Mouse (Mus musculus): ENCODE measurements at regions not wholly inside any gene's neighbourhood (a gene's known extent, or its start where the extent isn't known, plus 50 kb on each side); places are given as distances from the start of the nearest gene placed in this dataset.
A peak's percentile ranks its signal among the peaks of the same experiment; 100 is the strongest.

- no peak overlapping the region for H3K4me3 ChIP-seq (ENCODE audit: low read depth, low read length)
Measured at GRCm38 (mm10) chr3:138609749-138610148, 83.8 kb downstream of the Eif4e start.

GRCm38 (mm10) chr3:138612884-138613653 lies 87.1 kb downstream of the Eif4e start:
- WGBS = 57% methylated on average over 9 of the region's 9 CpGs
- peak; percentile 88 for ATAC-seq (ENCODE audit: low read depth)
- no peak overlapping the region for H3K4me3 ChIP-seq (ENCODE audit: low read depth, low read length)

More at GRCm38 (mm10) chr3:138609749-138610148, 83.8 kb downstream of the Eif4e start:
- Histone ChIP-seq H3K9ac (ENCODE audit: low read depth, low read length) (no peak overlapping the region), H3K27me3 (replicated peaks; ENCODE audit: control insufficient read depth, insufficient read depth, low read length) (no peaks in the 10 kb centered on the region), H3K4me1 (ENCODE audit: control insufficient read depth, insufficient read depth, low read length) (no peaks in the 10 kb centered on the region; the same call in 1 of the 2 replicates), H3K36me3 (ENCODE audit: control insufficient read depth, insufficient read depth, low read length) (no peaks in the 10 kb centered on the region), H3K9me3 (ENCODE audit: control insufficient read depth, low read length) (no peaks in the 10 kb centered on the region), H3K27ac (replicated peaks; ENCODE audit: low read depth, low read length) (no peak overlapping the region), H3K4me2 (ENCODE audit: low read depth, low read length) (no peak overlapping the region)
- ATAC-seq (ENCODE audit: low read depth) (no peak), DNase-seq (ENCODE audit: low spot score) (no peak)
- 33% methylated on average over 1 of the region's 1 CpGs for WGBS

DNA sequence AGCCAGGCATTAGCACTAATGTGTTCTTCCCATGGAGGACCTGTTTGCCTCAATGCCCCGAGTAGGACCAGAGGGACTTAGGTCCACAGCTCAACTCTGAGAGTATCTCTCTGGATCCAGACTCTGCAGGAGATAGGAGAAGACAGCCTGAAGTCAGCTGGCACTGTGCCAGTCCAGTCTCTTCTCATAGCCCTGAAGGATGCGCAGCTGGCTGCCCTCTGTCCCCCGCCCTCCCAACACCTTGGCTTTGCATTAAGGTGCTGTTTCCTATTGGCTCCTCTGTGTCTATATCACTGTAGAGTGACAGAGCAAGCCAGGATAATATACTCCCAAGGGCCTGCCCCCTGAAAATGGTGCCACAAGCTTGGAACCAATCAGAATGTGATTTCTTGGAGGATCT lies 87.7 kb downstream of the Eif4e start:
- Histone ChIP-seq H3K27me3 (replicated peaks; ENCODE audit: control insufficient read depth, insufficient read depth, low read length) (no peaks in the 10 kb centered on the region), H3K36me3 (ENCODE audit: control insufficient read depth, insufficient read depth, low read length) (no peaks in the 10 kb centered on the region), H3K4me2 (ENCODE audit: low read depth, low read length) (no peak overlapping the region), H3K9me3 (ENCODE audit: control insufficient read depth, low read length) (no peaks in the 10 kb centered on the region), H3K27ac (replicated peaks; ENCODE audit: low read depth, low read length) (no peak overlapping the region), H3K4me3 (ENCODE audit: low read depth, low read length) (no peak overlapping the region), H3K4me1 (ENCODE audit: control insufficient read depth, insufficient read depth, low read length) (no peaks in the 10 kb centered on the region; the same call in 1 of the 2 replicates), H3K9ac (ENCODE audit: low read depth, low read length) (no peak overlapping the region)
- ATAC-seq (ENCODE audit: low read depth) (peak; percentile 32), DNase-seq (ENCODE audit: low spot score) (no peak)
- 82% methylated on average over 3 of the region's 3 CpGs for WGBS

More at GRCm38 (mm10) chr3:138612884-138613653, 87.1 kb downstream of the Eif4e start:
- Histone ChIP-seq H3K9me3 (ENCODE audit: control insufficient read depth, low read length) (no peaks in the 10 kb centered on the region), H3K27ac (replicated peaks; ENCODE audit: low read depth, low read length) (no peak overlapping the region), H3K4me2 (ENCODE audit: low read depth, low read length) (no peak overlapping the region), H3K36me3 (ENCODE audit: control insufficient read depth, insufficient read depth, low read length) (no peaks in the 10 kb centered on the region), H3K27me3 (replicated peaks; ENCODE audit: control insufficient read depth, insufficient read depth, low read length) (no peaks in the 10 kb centered on the region), H3K4me1 (ENCODE audit: control insufficient read depth, insufficient read depth, low read length) (no peaks in the 10 kb centered on the region; the same call in 1 of the 2 replicates), H3K9ac (ENCODE audit: low read depth, low read length) (no peak overlapping the region)
- DNase-seq (ENCODE audit: low spot score) = peak; percentile 62

- Histone ChIP-seq H3K36me3 (ENCODE audit: control insufficient read depth, insufficient read depth, low read length) (no peaks in the 10 kb centered on the region), H3K27me3 (replicated peaks; ENCODE audit: control insufficient read depth, insufficient read depth, low read length) (no peaks in the 10 kb centered on the region)
- DNase-seq (ENCODE audit: low spot score) = no peak
Measured at GRCm38 (mm10) chr3:138614899-138615298, 88.9 kb downstream of the Eif4e start.

DNA sequence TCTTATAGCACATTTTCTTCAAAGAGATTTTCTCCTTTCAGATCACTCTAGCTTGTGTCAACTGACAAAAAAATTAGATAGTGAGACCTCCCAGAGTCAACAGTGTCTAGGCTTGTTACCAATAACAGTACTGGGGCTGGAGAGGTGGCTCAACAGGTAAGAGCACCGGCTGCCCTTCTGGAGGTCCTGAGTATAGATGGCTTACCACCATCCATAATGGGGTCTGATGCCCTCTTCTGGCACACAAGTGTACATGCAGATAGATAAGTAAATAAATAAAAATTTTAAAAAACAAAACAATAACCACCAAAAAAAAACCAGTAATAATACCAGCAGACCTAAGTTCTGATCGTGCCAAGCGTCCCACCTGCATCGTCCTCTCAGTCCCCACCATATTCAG lies 94.3 kb downstream of the Eif4e start:
- no peak for ATAC-seq (ENCODE audit: low read depth)
- WGBS = 80% methylated on average over 4 of the region's 4 CpGs

More at GRCm38 (mm10) chr3:138614899-138615298, 88.9 kb downstream of the Eif4e start:
- H3K4me3 ChIP-seq (ENCODE audit: low read depth, low read length) = no peak overlapping the region
- no peaks in the 10 kb centered on the region; the same call in 1 of the 2 replicates for H3K4me1 ChIP-seq (ENCODE audit: control insufficient read depth, insufficient read depth, low read length)
- ATAC-seq (ENCODE audit: low read depth) = no peak
- H3K4me2 ChIP-seq (ENCODE audit: low read depth, low read length) = no peak overlapping the region
- H3K9ac ChIP-seq (ENCODE audit: low read depth, low read length) = no peak overlapping the region
- H3K27ac ChIP-seq (replicated peaks; ENCODE audit: low read depth, low read length) = no peak overlapping the region
- H3K9me3 ChIP-seq (ENCODE audit: control insufficient read depth, low read length) = no peaks in the 10 kb centered on the region
- 85% methylated on average over 2 of the region's 2 CpGs for WGBS

DNA sequence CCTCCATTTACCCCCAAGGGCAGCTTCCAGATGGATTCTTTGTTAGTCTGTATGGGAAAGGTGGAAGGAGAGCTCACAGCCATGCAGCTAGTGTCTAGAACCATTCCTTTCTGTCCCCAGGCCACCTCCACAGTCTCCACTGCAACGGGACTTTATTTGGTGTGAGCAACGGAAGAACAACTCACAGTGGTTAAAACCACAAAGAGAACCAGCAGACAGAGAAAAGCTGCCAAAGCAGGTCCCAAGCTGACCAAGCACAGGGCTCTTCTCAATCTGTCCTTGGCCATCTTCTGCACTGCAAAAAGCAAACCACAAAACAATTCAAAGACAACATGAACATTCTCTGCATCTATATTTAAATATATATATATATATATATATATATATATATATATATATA lies 98.1 kb downstream of the Eif4e start:
- ATAC-seq (ENCODE audit: low read depth) = no peak
- DNase-seq (ENCODE audit: low spot score) = no peak
- Histone ChIP-seq H3K9ac (ENCODE audit: low read depth, low read length) (no peak overlapping the region), H3K4me3 (ENCODE audit: low read depth, low read length) (no peak overlapping the region), H3K9me3 (ENCODE audit: control insufficient read depth, low read length) (no peaks in the 10 kb centered on the region), H3K36me3 (ENCODE audit: control insufficient read depth, insufficient read depth, low read length) (no peaks in the 10 kb centered on the region), H3K4me2 (ENCODE audit: low read depth, low read length) (no peak overlapping the region), H3K4me1 (ENCODE audit: control insufficient read depth, insufficient read depth, low read length) (no peaks in the 10 kb centered on the region), H3K27ac (replicated peaks; ENCODE audit: low read depth, low read length) (no peak overlapping the region), H3K27me3 (replicated peaks; ENCODE audit: control insufficient read depth, insufficient read depth, low read length) (no peaks in the 10 kb centered on the region)
- WGBS = 69% methylated on average over 2 of the region's 2 CpGs

More for the DNA sequence above, 94.3 kb downstream of the Eif4e start:
- Histone ChIP-seq H3K4me2 (ENCODE audit: low read depth, low read length) (no peak overlapping the region), H3K27ac (replicated peaks; ENCODE audit: low read depth, low read length) (no peak overlapping the region), H3K9me3 (ENCODE audit: control insufficient read depth, low read length) (no peaks in the 10 kb centered on the region), H3K9ac (ENCODE audit: low read depth, low read length) (no peak overlapping the region), H3K4me1 (ENCODE audit: control insufficient read depth, insufficient read depth, low read length) (no peaks in the 10 kb centered on the region), H3K4me3 (ENCODE audit: low read depth, low read length) (no peak overlapping the region), H3K36me3 (ENCODE audit: control insufficient read depth, insufficient read depth, low read length) (no peaks in the 10 kb centered on the region), H3K27me3 (replicated peaks; ENCODE audit: control insufficient read depth, insufficient read depth, low read length) (no peaks in the 10 kb centered on the region)
- no peak for DNase-seq (ENCODE audit: low spot score)

GRCm38 (mm10) chr3:138626230-138626629 lies 100.3 kb downstream of the Eif4e start:
- H3K4me3 ChIP-seq (ENCODE audit: low read depth, low read length) = no peak overlapping the region
- H3K36me3 ChIP-seq (ENCODE audit: control insufficient read depth, insufficient read depth, low read length) = no peaks in the 10 kb centered on the region
- no peaks in the 10 kb centered on the region for H3K27me3 ChIP-seq (replicated peaks; ENCODE audit: control insufficient read depth, insufficient read depth, low read length)
- DNase-seq (ENCODE audit: low spot score) = no peak
- no peak overlapping the region for H3K27ac ChIP-seq (replicated peaks; ENCODE audit: low read depth, low read length)
- no peaks in the 10 kb centered on the region for H3K4me1 ChIP-seq (ENCODE audit: control insufficient read depth, insufficient read depth, low read length)
- H3K9ac ChIP-seq (ENCODE audit: low read depth, low read length) = no peak overlapping the region
- ATAC-seq (ENCODE audit: low read depth) = no peak
- H3K9me3 ChIP-seq (ENCODE audit: control insufficient read depth, low read length) = no peaks in the 10 kb centered on the region
- no peak overlapping the region for H3K4me2 ChIP-seq (ENCODE audit: low read depth, low read length)
- WGBS = 85% methylated on average over 4 of the region's 4 CpGs

DNA sequence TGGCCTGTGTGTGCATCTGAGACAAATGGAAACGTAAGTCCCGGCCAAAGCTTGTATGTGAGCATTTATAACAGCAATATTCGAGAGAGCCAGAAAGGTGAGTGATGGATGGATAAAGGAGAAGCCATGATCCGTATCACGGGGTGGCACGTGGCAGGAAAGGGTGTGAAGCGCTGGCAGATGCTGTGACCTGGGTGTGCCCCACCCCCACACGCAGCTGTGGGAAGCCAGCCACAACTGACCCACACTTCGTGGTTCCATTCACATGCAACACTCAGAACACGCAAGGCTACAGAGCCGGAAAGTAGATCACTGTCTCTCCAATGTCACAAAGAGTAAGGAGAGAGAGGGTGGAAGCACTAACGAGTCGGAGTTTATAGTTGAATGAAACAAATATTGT lies 104.3 kb downstream of the Eif4e start:
- H3K36me3 ChIP-seq (ENCODE audit: control insufficient read depth, insufficient read depth, low read length) = no peaks in the 10 kb centered on the region
- WGBS = 88% methylated on average over 13 of the region's 13 CpGs
- H3K27ac ChIP-seq (replicated peaks; ENCODE audit: low read depth, low read length) = no peak overlapping the region
- no peak overlapping the region for H3K4me3 ChIP-seq (ENCODE audit: low read depth, low read length)
- H3K9ac ChIP-seq (ENCODE audit: low read depth, low read length) = no peak overlapping the region
- ATAC-seq (ENCODE audit: low read depth) = no peak
- no peaks in the 10 kb centered on the region for H3K27me3 ChIP-seq (replicated peaks; ENCODE audit: control insufficient read depth, insufficient read depth, low read length)
- H3K4me1 ChIP-seq (ENCODE audit: control insufficient read depth, insufficient read depth, low read length) = no peaks in the 10 kb centered on the region
- no peak for DNase-seq (ENCODE audit: low spot score)
- no peaks in the 10 kb centered on the region for H3K9me3 ChIP-seq (ENCODE audit: control insufficient read depth, low read length)
- no peak overlapping the region for H3K4me2 ChIP-seq (ENCODE audit: low read depth, low read length)

DNA sequence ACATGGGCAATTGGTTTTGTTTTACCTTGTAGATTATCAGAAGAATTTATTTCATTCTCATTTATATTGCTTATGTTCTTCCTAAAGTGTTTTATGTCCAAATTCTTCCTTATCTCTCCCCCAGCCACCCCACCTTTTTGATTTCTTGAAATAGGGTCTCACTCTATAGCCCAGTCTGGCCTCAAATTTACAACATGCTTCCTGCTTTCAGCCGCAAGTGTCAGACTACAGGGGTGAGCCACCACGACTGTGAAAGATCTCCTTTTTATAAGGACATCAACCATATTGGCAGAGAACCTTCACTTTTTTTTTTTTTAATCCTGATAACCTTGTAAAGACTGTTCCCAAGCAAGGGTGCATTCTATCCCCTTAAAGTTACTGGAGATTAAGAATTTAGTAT lies 106.1 kb downstream of the Eif4e start:
- DNase-seq (ENCODE audit: low spot score) (no peak), ATAC-seq (ENCODE audit: low read depth) (no peak)
- no peaks in the 10 kb centered on the region for H3K4me1 ChIP-seq (ENCODE audit: control insufficient read depth, insufficient read depth, low read length)
- no peaks in the 10 kb centered on the region for H3K27me3 ChIP-seq (replicated peaks; ENCODE audit: control insufficient read depth, insufficient read depth, low read length)
- no peaks in the 10 kb centered on the region for H3K9me3 ChIP-seq (ENCODE audit: control insufficient read depth, low read length)
- H3K4me3 ChIP-seq (ENCODE audit: low read depth, low read length) = no peak overlapping the region
- H3K4me2 ChIP-seq (ENCODE audit: low read depth, low read length) = no peak overlapping the region
- no peak overlapping the region for H3K27ac ChIP-seq (replicated peaks; ENCODE audit: low read depth, low read length)
- H3K9ac ChIP-seq (ENCODE audit: low read depth, low read length) = no peak overlapping the region
- no peaks in the 10 kb centered on the region for H3K36me3 ChIP-seq (ENCODE audit: control insufficient read depth, insufficient read depth, low read length)
- 66% methylated on average over 2 of the region's 2 CpGs for WGBS
